Mouse (Mus musculus) liver, postnatal 0 days (tissue): ENCODE measurements around the gene Herc1.

Source experiments
- CTCF ChIP-seq: sonication (generic); IDR thresholded peaks from 2 replicates; pipeline ENCODE4 v1.5.1; 2016; ENCODE audit warnings: antibody characterized with exemption, low read depth
- EP300 ChIP-seq: IDR thresholded peaks from 2 replicates; pipeline ENCODE4 v1.6.1; 2016; ENCODE audit warnings: antibody characterized with exemption, low read depth, mild to moderate bottlenecking

DNA sequence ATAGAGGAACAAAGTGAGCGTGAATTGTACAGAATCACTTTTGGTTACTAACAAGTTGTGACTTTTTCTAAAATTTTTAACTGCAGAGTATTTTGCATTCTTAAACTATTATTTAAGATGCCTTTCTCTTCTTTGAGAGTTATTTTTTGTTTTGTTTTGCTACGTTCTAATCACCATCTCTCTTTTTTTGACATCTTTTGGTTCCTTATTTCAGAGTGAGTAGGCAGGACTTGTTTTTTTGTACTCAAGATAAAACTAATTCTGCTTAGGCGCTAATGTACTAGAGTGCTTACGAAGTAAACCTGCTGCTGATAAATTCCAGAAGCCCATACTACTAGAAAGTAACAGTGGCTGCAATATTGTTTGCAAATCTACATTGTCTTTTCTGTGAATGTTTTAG lies 8.9 kb downstream of the Herc1 start:
- no peak for TF ChIP-seq CTCF
- no peak for TF ChIP-seq EP300
